Mouse (Mus musculus) cerebellum, adult 11-12 months (tissue): ENCODE measurements around the gene Cspg4.
"Not testable (repeated sequence)": the region's sequence is repeated elsewhere in the genome, so short reads cannot be mapped to it uniquely, and the experiment has no call there.

Source experiments
- DNase-seq: peaks from one replicate; pipeline ENCODE4 v3.0.0; 2022

The Cspg4 gene

DNA sequence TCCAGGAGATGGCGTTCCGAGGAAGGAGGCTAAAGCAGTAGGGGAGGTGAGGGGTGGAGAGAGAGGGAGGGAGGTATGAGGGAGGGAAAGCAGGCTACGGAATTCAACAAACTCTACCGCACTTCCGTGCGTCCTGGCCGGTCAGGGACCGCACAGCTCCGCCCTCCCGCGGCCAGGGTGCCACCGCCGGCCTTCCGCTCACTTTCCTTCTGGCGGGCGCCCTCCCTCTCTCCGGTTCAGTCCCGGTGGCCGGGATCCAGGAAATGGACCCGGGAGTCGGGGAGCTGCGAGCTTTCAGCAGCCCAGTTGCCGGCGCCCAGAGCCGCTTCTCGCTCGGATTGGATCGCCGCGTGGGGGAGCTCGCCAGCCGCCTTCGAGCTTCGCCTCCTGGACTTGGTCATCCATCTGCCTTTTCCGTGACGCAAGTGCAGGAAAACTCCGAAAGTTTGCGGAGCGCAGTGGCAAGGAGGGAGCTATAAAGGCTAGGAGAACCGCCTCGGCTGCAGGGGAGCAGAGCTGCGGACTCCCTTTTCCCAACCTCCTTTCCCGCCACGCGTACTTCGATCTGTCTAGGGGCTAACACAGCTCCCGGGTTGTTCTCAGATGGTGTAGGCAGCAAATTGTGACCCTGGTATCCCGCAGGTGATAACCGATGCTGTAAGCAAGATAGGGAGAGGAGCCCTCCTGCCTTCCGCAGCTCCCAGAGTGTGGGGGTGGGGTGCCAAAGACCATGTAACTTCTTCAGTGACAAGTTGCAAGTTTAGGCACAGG lies 63.4 kb downstream of the Cspg4 start, which contains the start of gene Snx33:
Snx33 (minus strand) TSS at position 331 of the 771 bp plus-strand sequence.
- DNase-seq = peak; percentile 81

DNA sequence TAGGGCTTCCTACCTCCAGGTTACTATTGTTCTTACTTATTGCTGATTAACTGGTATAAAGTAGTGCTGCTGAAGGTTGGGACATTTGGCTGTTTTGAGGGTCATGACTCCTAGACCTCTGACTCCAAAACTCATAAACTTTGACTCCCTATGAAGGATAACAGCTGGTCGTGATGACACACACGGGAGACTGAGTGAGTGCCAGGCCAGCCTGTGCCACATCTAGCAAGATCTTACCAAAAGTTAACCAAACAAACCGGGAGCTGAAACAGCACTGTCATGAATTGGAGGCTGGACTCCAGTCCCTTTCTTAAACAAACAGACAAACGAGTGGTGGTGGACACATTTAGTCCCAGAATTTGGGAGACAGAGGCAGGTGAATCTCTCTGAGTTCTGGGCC lies 64.7 kb downstream of the Cspg4 start:
- DNase-seq = no peak

DNA sequence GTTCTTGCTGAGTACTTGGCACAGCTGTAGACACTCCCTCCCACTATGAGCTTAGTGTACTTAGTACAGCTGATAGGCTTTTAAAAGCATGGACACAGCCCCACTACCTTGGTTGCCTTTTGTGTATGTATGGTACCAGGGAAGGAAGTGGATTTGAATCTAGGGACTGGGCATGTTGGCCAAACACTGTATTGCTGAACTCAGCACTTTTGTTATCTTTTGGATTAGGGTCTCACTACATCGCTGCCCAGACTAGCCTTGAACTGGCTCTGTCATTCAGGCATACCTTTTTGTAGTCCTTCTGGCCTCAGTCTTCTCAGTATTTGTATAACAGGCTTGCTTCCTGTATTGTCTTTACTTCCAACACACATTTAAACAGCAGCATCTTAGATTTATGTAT lies 65.7 kb downstream of the Cspg4 start:
- no peak for DNase-seq

DNA sequence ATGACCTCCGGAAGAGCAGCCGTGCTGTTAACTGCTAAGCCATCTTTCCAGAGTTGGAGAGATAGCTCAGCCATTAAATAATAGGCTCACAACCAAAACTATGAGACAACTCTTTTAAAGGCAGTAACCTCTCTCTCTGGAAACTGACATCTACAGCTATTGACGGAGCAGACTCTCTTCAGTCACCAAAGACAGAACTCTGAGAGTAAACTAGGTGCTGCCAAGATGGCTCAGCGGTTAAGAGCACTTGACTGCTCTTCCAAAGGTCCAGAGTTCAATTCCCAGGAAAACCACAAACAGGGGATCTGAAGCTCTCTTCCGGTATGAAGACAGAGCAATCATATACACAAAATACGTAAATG lies 72.0 kb downstream of the Cspg4 start:
- no peak for DNase-seq

DNA sequence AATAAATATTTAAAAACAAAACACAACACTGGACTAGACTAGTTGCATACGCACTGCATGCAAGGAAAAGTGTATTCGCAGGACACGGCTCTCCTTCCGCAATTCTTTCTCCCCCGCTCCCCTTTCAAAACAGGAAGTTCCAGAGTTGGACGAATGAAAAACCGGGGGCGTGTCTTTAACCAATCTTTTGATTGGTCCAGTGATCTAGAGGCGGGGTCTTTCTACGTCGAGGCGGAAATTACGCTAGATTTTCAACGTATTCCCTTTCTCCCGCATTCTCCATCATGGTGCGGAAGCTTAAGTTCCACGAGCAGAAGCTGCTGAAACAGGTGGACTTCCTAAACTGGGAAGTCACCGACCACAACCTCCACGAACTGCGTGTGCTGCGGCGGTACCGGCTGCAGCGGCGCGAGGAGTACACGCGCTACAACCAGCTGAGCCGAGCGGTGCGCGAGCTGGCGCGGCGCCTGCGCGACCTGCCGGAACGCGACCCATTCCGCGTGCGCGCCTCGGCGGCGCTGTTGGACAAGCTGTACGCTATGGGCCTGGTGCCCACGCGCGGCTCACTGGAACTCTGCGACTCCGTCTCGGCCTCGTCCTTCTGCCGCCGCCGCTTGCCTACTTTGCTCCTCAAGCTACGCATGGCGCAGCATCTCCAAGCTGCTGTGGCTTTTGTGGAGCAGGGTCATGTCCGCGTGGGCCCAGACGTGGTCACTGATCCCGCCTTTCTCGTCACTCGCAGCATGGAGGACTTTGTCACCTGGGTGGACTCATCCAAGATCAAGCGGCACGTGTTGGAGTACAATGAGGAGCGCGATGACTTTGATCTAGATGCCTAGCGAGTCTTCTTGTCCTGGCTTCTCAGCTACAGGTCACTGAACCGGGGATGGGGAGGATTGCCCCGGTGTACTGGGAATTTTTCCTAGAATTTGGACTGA lies 72.7 kb downstream of the Cspg4 start, which contains the start of gene Imp3:
Imp3 (plus strand) TSS at position 253 of the 938 bp plus-strand sequence.
- DNase-seq = peak; percentile 89

DNA sequence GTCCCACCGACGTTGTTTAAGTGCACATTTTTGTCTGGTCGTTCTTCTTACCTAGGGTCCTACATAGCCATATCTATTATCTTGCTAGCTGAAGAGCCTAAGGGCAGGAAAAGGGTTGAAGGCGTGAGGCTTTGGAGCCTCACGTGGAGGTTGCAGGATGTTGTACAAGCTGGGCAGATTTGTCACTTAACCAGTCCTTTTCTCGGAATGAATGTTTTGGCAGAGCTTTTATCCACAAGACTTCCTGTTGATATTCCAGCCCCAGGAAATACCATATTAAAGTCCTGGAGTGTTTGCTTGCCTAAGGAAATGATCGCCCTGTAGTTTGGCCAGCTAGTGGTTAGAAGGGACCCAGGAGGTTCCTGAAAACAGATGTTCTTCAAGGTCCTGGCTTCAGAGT lies 73.5 kb downstream of the Cspg4 start:
- no peak for DNase-seq

DNA sequence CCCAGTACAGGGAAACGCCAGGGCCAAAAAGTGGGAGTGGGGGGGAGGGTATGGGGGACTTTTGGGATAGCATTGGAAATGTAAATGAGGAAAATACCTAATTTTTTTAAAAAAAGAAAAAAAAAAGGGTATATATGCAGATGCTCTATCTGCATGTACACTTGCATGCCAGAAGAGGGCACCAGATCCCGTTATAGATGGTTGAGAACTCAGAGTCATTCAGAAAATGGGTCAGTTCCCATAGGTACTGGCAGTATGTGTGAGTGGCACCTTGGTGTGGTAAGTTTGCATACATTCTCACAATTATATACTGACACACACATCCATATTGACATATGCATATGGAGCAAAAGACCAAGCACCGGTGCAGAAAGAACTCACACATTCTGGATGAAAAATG lies 82.6 kb downstream of the Cspg4 start:
- DNase-seq = peak; percentile 24

DNA sequence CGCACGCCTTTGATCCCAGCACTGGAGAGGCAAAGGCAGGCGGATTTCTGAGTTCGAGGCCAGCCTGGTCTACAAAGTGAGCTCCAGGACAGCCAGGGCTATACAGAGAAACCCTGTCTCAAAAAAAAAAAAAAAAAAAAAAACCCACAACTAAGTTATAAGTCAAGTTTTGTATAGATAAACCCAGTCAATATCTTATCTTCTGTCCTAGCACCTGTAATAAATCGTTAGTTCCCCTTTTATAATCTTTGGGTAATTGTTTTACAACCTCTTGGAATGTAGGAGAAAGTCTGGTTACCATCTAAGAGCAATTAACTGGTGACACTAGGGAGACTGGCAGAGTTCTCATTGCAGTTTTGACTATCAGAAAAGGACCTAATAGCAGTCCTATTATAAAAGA lies 83.9 kb downstream of the Cspg4 start:
- not testable (repeated sequence) for DNase-seq
